Comparison of ENCODE assay signal across 20 mouse cellular contexts in the genomic region with DNA sequence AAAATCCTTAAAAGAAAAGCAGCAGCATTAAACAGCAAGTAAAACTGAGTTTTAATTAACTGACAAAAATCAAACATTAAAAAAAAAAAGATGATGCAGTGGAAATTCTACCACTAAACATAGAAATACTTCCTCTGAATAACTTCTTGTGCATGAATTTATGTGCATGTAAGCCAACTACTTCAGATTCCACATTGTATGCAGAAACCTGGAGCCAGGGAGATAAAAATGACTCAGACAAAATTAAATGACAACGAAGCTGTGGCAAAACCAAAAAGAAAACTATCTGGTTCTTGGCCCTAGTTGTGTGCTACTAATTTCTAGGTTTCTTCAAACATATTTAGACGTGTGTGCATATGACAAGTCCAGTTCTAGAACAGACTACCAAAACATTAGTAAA. TPM values are rescaled to one million over a fixed set of nuclear protein-coding genes. Genes with fewer than 3 reads are reported as not detected.
A peak's percentile ranks its signal among the peaks of the same experiment; 100 is the strongest.
DNase-seq lines count a peak whose midpoint lies in the region; ATAC-seq lines count a peak whose summit lies in the region.
"Had no signal": no experiment of that assay in that cellular context is flagged by ENCODE, and none has a peak within 500 bp of the region (broad histone marks: within the 10 kb centered on the region; RNA-seq: fewer than 3 reads in every experiment).

No protein-coding gene starts in this region.

- H3K9me3 ChIP-seq in heart, embryonic 13.5 days, result no peaks in the 10 kb centered on the region
- no peaks in the 10 kb centered on the region for H3K9me3 ChIP-seq in hindbrain, embryonic 14.5 days (ENCODE audit: control insufficient read depth, low read length)
- no peaks in the 10 kb centered on the region for H3K9me3 ChIP-seq in hindbrain, embryonic 10.5 days
- H3K9me3 ChIP-seq in midbrain, embryonic 12.5 days, result no peaks in the 10 kb centered on the region
- H3K9me3 ChIP-seq in midbrain, embryonic 13.5 days, result no peaks in the 10 kb centered on the region
- H3K9me3 ChIP-seq: embryonic facial prominence, embryonic 10.5 days had no signal

- H3K4me2 ChIP-seq in heart, embryonic 13.5 days, result peak overlapping the region; percentile 80; the same call in 1 of the 2 replicates
- peak overlapping the region; percentile 30 for H3K4me2 ChIP-seq in hindbrain, embryonic 14.5 days (replicated peaks)
- H3K4me2 ChIP-seq in midbrain, embryonic 12.5 days (replicated peaks), result peak overlapping the region; percentile 70
- no peak overlapping the region for H3K4me2 ChIP-seq in midbrain, embryonic 13.5 days (replicated peaks)

- H3K4me3 ChIP-seq in heart, embryonic 13.5 days, result no peak overlapping the region
- no peak overlapping the region for H3K4me3 ChIP-seq in hindbrain, embryonic 14.5 days (replicated peaks; ENCODE audit: low read length)
- H3K4me3 ChIP-seq in hindbrain, embryonic 10.5 days, result no peak overlapping the region
- H3K4me3 ChIP-seq in midbrain, embryonic 12.5 days, result no peak overlapping the region
- no peak overlapping the region for H3K4me3 ChIP-seq in midbrain, embryonic 13.5 days (replicated peaks)

- intact Hi-C loops in left cerebral cortex, postnatal 36 days (cut with DNase I), result loop anchor here (2.0 to 5.0 kb wide), 4 partner anchors 35 to 122 kb away; no protein-coding TSS in a partner anchor

- no peaks in the 10 kb centered on the region for H3K36me3 ChIP-seq in heart, embryonic 13.5 days
- H3K36me3 ChIP-seq in hindbrain, embryonic 14.5 days (replicated peaks; ENCODE audit: control insufficient read depth, insufficient read depth), result no peaks in the 10 kb centered on the region
- peaks cover 8% of the 10 kb centered on the region; the same call in 1 of the 2 replicates for H3K36me3 ChIP-seq in hindbrain, embryonic 10.5 days
- H3K36me3 ChIP-seq in midbrain, embryonic 12.5 days, result no peaks in the 10 kb centered on the region
- no peaks in the 10 kb centered on the region for H3K36me3 ChIP-seq in midbrain, embryonic 13.5 days

- WGBS in heart, embryonic 13.5 days, result 59% methylated on average over 2 of the region's 2 CpGs
- 88% methylated on average over 2 of the region's 2 CpGs for WGBS in hindbrain, embryonic 14.5 days
- 88% methylated on average over 2 of the region's 2 CpGs for WGBS in hindbrain, embryonic 10.5 days
- 88% methylated on average over 2 of the region's 2 CpGs for WGBS in midbrain, embryonic 12.5 days
- 86% methylated on average over 2 of the region's 2 CpGs for WGBS in midbrain, embryonic 13.5 days

- DNase-seq in heart, adult 18-20 months, result no peak
- DNase-seq in hindbrain, embryonic 14.5 days (ENCODE audit: low spot score), result no peak
- no peak for DNase-seq in hindbrain, embryonic 10.5 days (ENCODE audit: low spot score)
- DNase-seq in left cerebral cortex, postnatal 36 days (ENCODE audit: low spot score in 2 of 2), result no peak
- DNase-seq: adrenal gland, adult 2 months; cerebellum, adult 11 months; cerebellum, adult 9-11 months; gastrocnemius, postnatal 14 days; kidney, adult 18-20 months; kidney, postnatal 4 days; lung, postnatal 10 days; thymus, adult 2 months; thymus, postnatal 4 days had no signal

- peaks cover 51% of the 10 kb centered on the region for H3K4me1 ChIP-seq in heart, embryonic 13.5 days
- peaks cover 24% of the 10 kb centered on the region for H3K4me1 ChIP-seq in hindbrain, embryonic 14.5 days (replicated peaks; ENCODE audit: control insufficient read depth, insufficient read depth, low read length)
- H3K4me1 ChIP-seq in hindbrain, embryonic 10.5 days (replicated peaks), result peaks cover 37% of the 10 kb centered on the region
- peaks cover 19% of the 10 kb centered on the region for H3K4me1 ChIP-seq in midbrain, embryonic 12.5 days
- H3K4me1 ChIP-seq in midbrain, embryonic 13.5 days (replicated peaks), result peaks cover 33% of the 10 kb centered on the region

- no peak overlapping the region for H3K9ac ChIP-seq in heart, embryonic 13.5 days
- H3K9ac ChIP-seq in hindbrain, embryonic 14.5 days, result no peak overlapping the region
- H3K9ac ChIP-seq in midbrain, embryonic 12.5 days (replicated peaks), result no peak overlapping the region
- no peak overlapping the region for H3K9ac ChIP-seq in midbrain, embryonic 13.5 days (replicated peaks)

- no peak for ATAC-seq in heart, embryonic 13.5 days (ENCODE audit: extremely low read depth, insufficient number of reproducible peaks, low FRiP score, low TSS enrichment)
- no peak for ATAC-seq in hindbrain, embryonic 14.5 days (ENCODE audit: low FRiP score)
- no peak for ATAC-seq in midbrain, embryonic 12.5 days (ENCODE audit: low FRiP score, low read depth)
- no peak for ATAC-seq in midbrain, embryonic 13.5 days
- ATAC-seq: forebrain, embryonic 16.5 days; inflammation-experienced regulatory T-cells, adult 6 months had no signal

- no peaks in the 10 kb centered on the region for H3K27me3 ChIP-seq in heart, embryonic 13.5 days (replicated peaks)
- H3K27me3 ChIP-seq in hindbrain, embryonic 14.5 days (ENCODE audit: control insufficient read depth, insufficient read depth, low read length), result no peaks in the 10 kb centered on the region
- H3K27me3 ChIP-seq in hindbrain, embryonic 10.5 days (ENCODE audit: insufficient read depth, poor library complexity, severe bottlenecking), result no peaks in the 10 kb centered on the region
- H3K27me3 ChIP-seq in midbrain, embryonic 12.5 days, result no peaks in the 10 kb centered on the region
- no peaks in the 10 kb centered on the region for H3K27me3 ChIP-seq in midbrain, embryonic 13.5 days

- H3K27ac ChIP-seq in heart, embryonic 13.5 days (replicated peaks), result no peak overlapping the region
- H3K27ac ChIP-seq in hindbrain, embryonic 14.5 days, result no peak overlapping the region
- no peak overlapping the region for H3K27ac ChIP-seq in hindbrain, embryonic 10.5 days
- H3K27ac ChIP-seq in midbrain, embryonic 12.5 days (replicated peaks), result no peak overlapping the region
- H3K27ac ChIP-seq in midbrain, embryonic 13.5 days, result no peak overlapping the region
- H3K27ac ChIP-seq: embryonic facial prominence, embryonic 10.5 days; stomach, postnatal 0 days had no signal

RNA-seq across cellular contexts. Expression of a gene that starts 2.7 kb away (rescaled TPM):
- 15.1 and 18.4 TPM in 2 replicates for polyA plus RNA-seq in heart, embryonic 13.5 days (2015; fragmentation: Nextera tagmentation; extraction: Ambion mirVana)
- 10 to 100 TPM; 19.8 to 23.9 TPM for total RNA-seq in heart, adult 18-20 months (2021)
- polyA plus RNA-seq in hindbrain, embryonic 14.5 days (2014; fragmentation: Nextera tagmentation; extraction: Ambion mirVana), result 42.1 and 45.5 TPM in 2 replicates
- polyA plus RNA-seq in hindbrain, embryonic 10.5 days (2016; fragmentation: Nextera tagmentation; extraction: Ambion mirVana), result 11.2 and 18.5 TPM in 2 replicates
- 36.4 and 43.7 TPM in 2 replicates for polyA plus RNA-seq in midbrain, embryonic 12.5 days (2016; fragmentation: Nextera tagmentation; extraction: Ambion mirVana)
- 49.2 and 50.4 TPM in 2 replicates for polyA plus RNA-seq in midbrain, embryonic 13.5 days (2015; fragmentation: Nextera tagmentation; extraction: Ambion mirVana)
- 10 to 100 TPM; 80.9 to 99.1 TPM for total RNA-seq in left cerebral cortex, postnatal 36 days (2021)

RNA-seq across cellular contexts. Expression of a gene that starts 48.7 kb away (rescaled TPM):
- 27.0 and 29.5 TPM in 2 replicates for polyA plus RNA-seq in heart, embryonic 13.5 days (2015; fragmentation: Nextera tagmentation; extraction: Ambion mirVana)
- 10 to 100 TPM; 11.7 to 13.9 TPM for total RNA-seq in heart, adult 18-20 months (2021)
- 7.6 and 9.9 TPM in 2 replicates for polyA plus RNA-seq in hindbrain, embryonic 14.5 days (2014; fragmentation: Nextera tagmentation; extraction: Ambion mirVana)
- 7.9 and 8.3 TPM in 2 replicates for polyA plus RNA-seq in hindbrain, embryonic 10.5 days (2016; fragmentation: Nextera tagmentation; extraction: Ambion mirVana)
- 7.5 and 8.2 TPM in 2 replicates for polyA plus RNA-seq in midbrain, embryonic 12.5 days (2016; fragmentation: Nextera tagmentation; extraction: Ambion mirVana)
- 6.0 and 7.4 TPM in 2 replicates for polyA plus RNA-seq in midbrain, embryonic 13.5 days (2015; fragmentation: Nextera tagmentation; extraction: Ambion mirVana)
- total RNA-seq in left cerebral cortex, postnatal 36 days (2021), result 1 to 10 TPM; 4.8 TPM
